Mouse (Mus musculus): ENCODE data around the gene Zar1. TPM values are rescaled to one million over a fixed set of nuclear protein-coding genes. Genes with fewer than 3 reads are reported as not detected.

The Zar1 gene
- total RNA-seq, 1 experiment from 2014 or later: not detected

Other genes with a start within 250 kb of the Zar1 start
- not detected in 2 replicates for gene Corin, start 76.8 kb downstream of the Zar1 start, total RNA-seq (2021)
- 15.1 and 21.6 TPM in 2 replicates for gene Nfxl1, start 21.6 kb downstream of the Zar1 start, total RNA-seq (2021)
- 1.7 and 2.1 TPM in 2 replicates for gene Gm5868, start 6.3 kb upstream of the Zar1 start, total RNA-seq (2021)
- not detected in 2 replicates for gene Cnga1, start 63.0 kb upstream of the Zar1 start, total RNA-seq (2021)
- 0.21 and 4.8 TPM in 2 replicates for gene Nipal1, start 66.5 kb upstream of the Zar1 start, total RNA-seq (2021)
- not detected in 2 replicates for gene Txk, start 171.5 kb upstream of the Zar1 start, total RNA-seq (2021)

Data from adrenal gland, postnatal 25 days (tissue).